Mouse (Mus musculus) MEL (cell line): ENCODE measurements at regions not wholly inside any gene's neighbourhood (a gene's known extent, or its start where the extent isn't known, plus 50 kb on each side); places are given as distances from the start of the nearest gene placed in this dataset.

Source experiments
- DNase-seq: peaks from one replicate; pipeline ENCODE4 v3.0.0; 2011; ENCODE audit warnings: low read depth, low spot score
- H3K27ac ChIP-seq: 2 replicates; pipeline ENCODE4 v1.5.1; 2012; ENCODE audit warnings: low read depth, mild to moderate bottlenecking, control low read depth, low read length, moderate library complexity; ENCODE audit not compliant: control insufficient read depth
- H3K27me3 ChIP-seq, 2 experiments: fragments of 150-350 bp in 1 of 2; sonication (generic) in 1 of 2; 2 replicates each; pipeline ENCODE4 v1.6.1; 2012; ENCODE audit warnings: low read length in 2 of 2, mild to moderate bottlenecking in 2 of 2, improper control_type of control experiment in 1 of 2, moderate library complexity in 1 of 2; ENCODE audit not compliant: insufficient read depth in 2 of 2, control insufficient read depth in 1 of 2
- H3K36me3 ChIP-seq, 2 experiments: 2 replicates each; pipeline ENCODE4 v1.6.1; 2012 to 2014; ENCODE audit warnings: low read length in 2 of 2, improper control_type of control experiment in 1 of 2, inconsistent platforms in 1 of 2, mild to moderate bottlenecking in 1 of 2; ENCODE audit not compliant: insufficient read depth in 2 of 2, control insufficient read depth in 1 of 2
- H3K4me1 ChIP-seq, 2 experiments: fragments of 150-350 bp in 1 of 2; sonication (generic) in 1 of 2; 2 replicates each; pipeline ENCODE4 v1.6.1; 2012; ENCODE audit warnings: low read length in 2 of 2, improper control_type of control experiment in 1 of 2, mild to moderate bottlenecking in 1 of 2; ENCODE audit not compliant: insufficient read depth in 2 of 2, control insufficient read depth in 1 of 2
- H3K4me3 ChIP-seq, 2 experiments: fragments of 150-350 bp in 1 of 2; sonication (generic) in 1 of 2; 2 replicates each; pipeline ENCODE4 v1.5.1; 2012; ENCODE audit warnings: low read depth in 2 of 2, low read length in 2 of 2, mild to moderate bottlenecking in 2 of 2, moderate library complexity in 2 of 2, control low read depth in 1 of 2, improper control_type of control experiment in 1 of 2; ENCODE audit not compliant: control insufficient read depth in 1 of 2, insufficient read depth in 1 of 2
- H3K79me2 ChIP-seq: 2 replicates; pipeline ENCODE4 v1.6.1; 2012; ENCODE audit warnings: mild to moderate bottlenecking, low read length, moderate library complexity; ENCODE audit not compliant: control insufficient read depth, poor library complexity, insufficient read depth
- H3K9ac ChIP-seq: 2 replicates; pipeline ENCODE4 v1.6.1; 2012; ENCODE audit warnings: low read depth, mild to moderate bottlenecking, control low read depth, low read length, moderate library complexity; ENCODE audit not compliant: control insufficient read depth, poor library complexity, severe bottlenecking
- H3K9me3 ChIP-seq: fragments of 150-350 bp; sonication (generic); replicated peaks from 2 replicates; pipeline ENCODE4 v1.6.1; 2012; ENCODE audit warnings: mild to moderate bottlenecking, low read length, improper control_type of control experiment, moderate library complexity; ENCODE audit not compliant: insufficient read depth
- BHLHE40 ChIP-seq: IDR thresholded peaks from 2 replicates; pipeline ENCODE4 v1.6.1; 2012; ENCODE audit warnings: low read depth, mild to moderate bottlenecking, inconsistent platforms, low read length, improper control_type of control experiment, borderline replicate concordance
- CHD1 ChIP-seq: IDR thresholded peaks from 2 replicates; pipeline ENCODE4 v1.6.1; 2012; ENCODE audit warnings: low read depth, mild to moderate bottlenecking, inconsistent platforms, low read length, improper control_type of control experiment
- CHD2 ChIP-seq: IDR thresholded peaks from 2 replicates; pipeline ENCODE4 v1.6.1; 2011; ENCODE audit warnings: low read length, improper control_type of control experiment
- CTCF ChIP-seq, 3 experiments: IDR thresholded peaks in 2 of 3; conservative IDR thresholded peaks in 1 of 3; 2 replicates each; pipeline ENCODE4 v1.5.1; 2011 to 2012; ENCODE audit warnings: low read length in 3 of 3, low read depth in 2 of 3, mild to moderate bottlenecking in 2 of 3, improper control_type of control experiment in 1 of 3, inconsistent platforms in 1 of 3, mixed read lengths in 1 of 3, moderate library complexity in 1 of 3; ENCODE audit not compliant: control insufficient read depth in 1 of 3, insufficient read depth in 1 of 3, poor library complexity in 1 of 3, severe bottlenecking in 1 of 3
- E2F4 ChIP-seq: IDR thresholded peaks from 2 replicates; pipeline ENCODE4 v1.6.1; 2011; ENCODE audit warnings: low read depth, low read length, improper control_type of control experiment, borderline replicate concordance
- EP300 ChIP-seq, 2 experiments: IDR thresholded peaks; 2 replicates each; pipeline ENCODE4 v1.6.1; 2011; ENCODE audit warnings: improper control_type of control experiment in 2 of 2, low read length in 2 of 2, low read depth in 1 of 2, mild to moderate bottlenecking in 1 of 2
- HCFC1 ChIP-seq: IDR thresholded peaks from 2 replicates; pipeline ENCODE4 v1.6.1; 2012; ENCODE audit warnings: low read depth, mild to moderate bottlenecking, inconsistent platforms, low read length, improper control_type of control experiment, moderate library complexity
- JUND ChIP-seq: IDR thresholded peaks from 2 replicates; pipeline ENCODE4 v1.6.1; 2011; ENCODE audit warnings: low read depth, mild to moderate bottlenecking, improper control_type of control experiment, low read length
- MAFK ChIP-seq: IDR thresholded peaks from 2 replicates; pipeline ENCODE4 v1.6.1; 2011; ENCODE audit warnings: low read depth, mild to moderate bottlenecking, low read length, improper control_type of control experiment, borderline replicate concordance
- MAX ChIP-seq: IDR thresholded peaks from 2 replicates; pipeline ENCODE4 v1.6.1; 2011; ENCODE audit warnings: low read length, improper control_type of control experiment
- MXI1 ChIP-seq: IDR thresholded peaks from 2 replicates; pipeline ENCODE4 v1.6.1; 2011; ENCODE audit warnings: mild to moderate bottlenecking, low read depth, low read length, improper control_type of control experiment
- MYB ChIP-seq: IDR thresholded peaks from 2 replicates; pipeline ENCODE4 v1.6.1; 2011; ENCODE audit warnings: mild to moderate bottlenecking, low read depth, low read length, improper control_type of control experiment
- MYC ChIP-seq: IDR thresholded peaks from 2 replicates; pipeline ENCODE4 v1.6.1; 2011; ENCODE audit warnings: low read depth, mild to moderate bottlenecking, low read length, improper control_type of control experiment, moderate library complexity
- NELFE ChIP-seq: IDR thresholded peaks from 2 replicates; pipeline ENCODE4 v1.6.1; 2011; ENCODE audit warnings: low read depth, low read length, improper control_type of control experiment
- POLR2AphosphoS2 ChIP-seq: IDR thresholded peaks from 2 replicates; pipeline ENCODE4 v1.6.1; 2011; ENCODE audit warnings: low read length, improper control_type of control experiment
- RCOR1 ChIP-seq: IDR thresholded peaks from 2 replicates; pipeline ENCODE4 v1.6.1; 2012; ENCODE audit warnings: low read depth, mild to moderate bottlenecking, inconsistent platforms, low read length, improper control_type of control experiment
- SIN3A ChIP-seq: IDR thresholded peaks from 2 replicates; pipeline ENCODE4 v1.6.1; 2012; ENCODE audit warnings: low read length, improper control_type of control experiment, inconsistent platforms
- SMC3 ChIP-seq: IDR thresholded peaks from 2 replicates; pipeline ENCODE4 v1.6.1; 2011; ENCODE audit warnings: low read depth, low read length, improper control_type of control experiment
- TBP ChIP-seq: IDR thresholded peaks from 2 replicates; pipeline ENCODE4 v1.8.0; 2011; ENCODE audit warnings: low read depth, low read length, improper control_type of control experiment
- TCF12 ChIP-seq: IDR thresholded peaks from 2 replicates; pipeline ENCODE4 v1.6.1; 2014; ENCODE audit warnings: low read depth, mild to moderate bottlenecking, inconsistent platforms, low read length, improper control_type of control experiment, moderate library complexity
- USF1 ChIP-seq: IDR thresholded peaks from 2 replicates; pipeline ENCODE4 v1.6.1; 2014; ENCODE audit warnings: low read depth, mild to moderate bottlenecking, inconsistent platforms, low read length, improper control_type of control experiment, moderate library complexity
- USF2 ChIP-seq, 2 experiments: IDR thresholded peaks; 2 replicates each; pipeline ENCODE4 v1.6.1; 2011 to 2012; ENCODE audit warnings: improper control_type of control experiment in 2 of 2, low read length in 2 of 2, borderline replicate concordance in 1 of 2, inconsistent platforms in 1 of 2, low read depth in 1 of 2, mild to moderate bottlenecking in 1 of 2; ENCODE audit not compliant: insufficient read depth in 1 of 2
- ZMIZ1 ChIP-seq: IDR thresholded peaks from 2 replicates; pipeline ENCODE4 v1.6.1; 2012; ENCODE audit warnings: low read depth, mild to moderate bottlenecking, inconsistent platforms, low read length, improper control_type of control experiment, moderate library complexity
- ZNF384 ChIP-seq: IDR thresholded peaks from 2 replicates; pipeline ENCODE4 v1.6.1; 2012; ENCODE audit warnings: low read depth, mild to moderate bottlenecking, inconsistent platforms, low read length, improper control_type of control experiment

DNA sequence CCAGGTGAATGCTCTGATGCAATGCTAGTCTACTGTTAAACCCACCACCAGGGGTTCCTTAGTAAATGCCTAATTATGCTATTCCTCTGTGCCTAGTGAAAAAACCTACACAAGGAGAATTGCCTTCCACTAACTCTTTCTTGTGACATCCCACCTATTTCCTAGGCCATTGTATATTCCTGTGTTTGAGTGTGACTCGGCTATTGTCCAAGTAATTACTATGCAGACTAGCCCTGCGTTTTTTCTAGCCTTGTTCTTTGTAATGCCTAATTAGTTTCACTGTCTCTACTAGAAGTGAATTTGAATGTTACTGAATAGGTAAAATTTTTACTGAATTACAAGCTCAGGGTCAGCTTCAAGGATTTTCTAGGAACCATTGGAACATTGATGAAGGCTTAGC, 133.8 kb upstream of the Cox7c start:
- H3K36me3 ChIP-seq = no peaks in the 10 kb centered on the region
- H3K27ac ChIP-seq = no peak overlapping the region
- H3K4me1 ChIP-seq = no peaks in the 10 kb centered on the region
- H3K4me3 ChIP-seq = no peak overlapping the region
- TF ChIP-seq ZMIZ1 (no peak), HCFC1 (no peak), SMC3 (no peak), EP300 (IDR thresholded peaks at IDR 0.05; ENCODE audit: low read depth in 1 of 2, low read length in 2 of 2) (no peak), MYB (no peak), MAX (no peak), CHD2 (no peak), USF2 (IDR thresholded peaks at IDR 0.05; ENCODE audit: borderline replicate concordance in 1 of 2, insufficient read depth in 1 of 2, low read depth in 1 of 2, low read length in 2 of 2) (no peak), JUND (no peak), MXI1 (no peak), POLR2AphosphoS2 (no peak), USF1 (no peak), MAFK (no peak), CHD1 (no peak), E2F4 (no peak), ZNF384 (no peak), SIN3A (no peak), TBP (no peak), TCF12 (no peak)
- no peak for DNase-seq
- H3K9ac ChIP-seq = no peak overlapping the region
- H3K27me3 ChIP-seq = no peaks in the 10 kb centered on the region
- no peaks in the 10 kb centered on the region for H3K79me2 ChIP-seq
- H3K9me3 ChIP-seq = no peaks in the 10 kb centered on the region

DNA sequence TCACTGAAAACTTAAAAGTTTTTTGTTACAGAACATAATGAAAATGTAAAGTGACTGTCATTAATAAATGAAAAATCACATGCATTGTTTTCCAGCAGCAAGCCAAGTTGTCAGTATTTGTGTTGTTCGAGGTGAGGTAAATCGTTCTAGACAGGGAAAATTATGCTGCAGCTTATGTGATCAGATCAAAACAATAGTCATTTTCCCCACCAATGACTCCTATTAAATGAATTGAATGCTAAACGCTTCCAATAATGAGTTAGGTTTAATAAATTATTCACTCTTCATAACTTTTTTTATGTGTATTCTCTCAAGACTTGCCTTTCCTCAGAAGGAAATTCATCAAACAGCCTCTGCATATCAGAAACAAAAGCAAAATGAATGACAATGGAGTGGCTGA, 100.6 kb upstream of the Cox7c start:
- Histone ChIP-seq H3K27ac (no peak overlapping the region), H3K27me3 (no peaks in the 10 kb centered on the region), H3K4me1 (no peaks in the 10 kb centered on the region), H3K36me3 (no peaks in the 10 kb centered on the region), H3K79me2 (no peaks in the 10 kb centered on the region), H3K9me3 (no peaks in the 10 kb centered on the region), H3K9ac (no peak overlapping the region), H3K4me3 (no peak overlapping the region)
- no peak for DNase-seq
- TF ChIP-seq MYC (no peak), BHLHE40 (no peak), NELFE (no peak), RCOR1 (no peak), CTCF (IDR thresholded peaks at IDR 0.05 in 2 of 3, conservative IDR thresholded peaks at IDR 0.05 in 1 of 3; ENCODE audit: control insufficient read depth in 1 of 3, insufficient read depth in 1 of 3, low read depth in 2 of 3, low read length in 3 of 3, poor library complexity in 1 of 3, severe bottlenecking in 1 of 3) (no peak)
